Mouse (Mus musculus) Patski (cell line): ENCODE data around the gene Mapt. TPM values are rescaled to one million over a fixed set of nuclear protein-coding genes. Genes with fewer than 3 reads are reported as not detected.

Source experiments
- ATAC-seq: fragments of 100-300 bp; one replicate; pipeline ENCODE4 v1.8.0; 2021
- CTCF ChIA-PET: fragments of 350-600 bp; sonication (Branson Sonifier 250); formaldehyde crosslinking; loops from one replicate; lab custom pipeline; 2022; ENCODE audit warnings: inconsistent platforms; lab: Charles Lee
- POLR2A ChIA-PET: fragments of 350-600 bp; sonication (Branson Sonifier 250); formaldehyde crosslinking; loops from one replicate; lab custom pipeline; 2022; ENCODE audit warnings: antibody characterized with exemption, inconsistent platforms; lab: Charles Lee
- DNase-seq: peaks from one replicate; pipeline ENCODE4 v3.0.0-alpha.2; 2011; ENCODE audit warnings: low read depth, low spot score
- H3K27me3 ChIP-seq: fragments of 371-371 bp; one replicate; pipeline ENCODE4 v1.5.1; 2021
- CTCF ChIP-seq: fragments of 100-300 bp; IDR thresholded peaks from one replicate; pipeline ENCODE4 v1.5.1; 2021
- in situ Hi-C: fragments of 300-500 bp; cut with MboI; formaldehyde crosslinking; loops from 3 replicates; pipeline ENCODE4 v1.11.1; 2018; ENCODE audit warnings: low pct_unique_long_range_greater_than_20kb, mixed read lengths
- polyA plus RNA-seq: library from polyadenylated mRNA; unstranded; gene quantifications from one replicate; pipeline ENCODE4 v1.2.3, GENCODE M21; 2021

Mapt gene
- polyA plus RNA-seq, 1 experiment from 2014 or later: 27.2 TPM

GRCm38 (mm10) chr11:104318940-104319781, 88.0 kb downstream of the Mapt start:
- CTCF ChIA-PET: interaction anchor here (0.8 kb wide), 1 partner anchor 13 kb away, joined by 3 read pairs; no protein-coding TSS in a partner anchor

DNA sequence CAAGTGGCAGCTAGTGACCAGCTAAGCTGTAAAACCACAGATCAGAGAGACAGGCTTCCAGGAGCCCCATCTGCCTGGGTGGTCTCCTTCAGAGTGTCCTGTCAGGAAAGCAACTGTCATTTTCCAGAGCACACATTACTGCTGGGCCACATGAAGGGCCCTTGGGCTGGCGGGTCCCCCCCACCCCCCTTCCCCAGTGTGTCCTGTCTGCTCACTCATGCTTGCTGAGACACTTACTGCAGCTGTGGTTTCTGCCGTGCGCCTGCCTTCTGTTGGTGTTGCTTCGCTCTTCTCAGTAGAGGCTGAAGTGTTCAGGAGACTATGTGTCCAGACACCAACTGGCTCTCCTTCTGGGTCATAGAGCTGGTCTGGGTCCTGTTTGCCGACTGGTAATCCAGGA, 89.3 kb downstream of the Mapt start:
- TF ChIP-seq CTCF: no peak
- H3K27me3 ChIP-seq: no peaks in the 10 kb centered on the region
- POLR2A ChIA-PET: no interaction called here
- in situ Hi-C loops: loop anchor here (25.0 kb wide), 1 partner anchor 817 kb away; the partner anchor contains the start of genes Gm10842 and Mettl2
- DNase-seq (no peak), ATAC-seq (no peak)
- CTCF ChIA-PET: interaction anchor here (1.0 kb wide), 1 partner anchor 31 kb away, joined by 3 read pairs; no protein-coding TSS in a partner anchor

More at GRCm38 (mm10) chr11:104318940-104319781, 88.0 kb downstream of the Mapt start:
- ATAC-seq (peak; percentile 17), DNase-seq (no peak)
- no peak for TF ChIP-seq CTCF
- in situ Hi-C loops: loop anchor here (5.0 to 25.0 kb wide), 2 partner anchors 138 to 818 kb away; partner anchors contain the start of genes Gm10842 and Mettl2
- H3K27me3 ChIP-seq: no peaks in the 10 kb centered on the region
- POLR2A ChIA-PET: no interaction called here

GRCm38 (mm10) chr11:104322142-104322541, 91.0 kb downstream of the Mapt start:
- in situ Hi-C loops: loop anchor here (25.0 kb wide), 1 partner anchor 815 kb away; the partner anchor contains the start of genes Gm10842 and Mettl2
- H3K27me3 ChIP-seq: no peaks in the 10 kb centered on the region
- ATAC-seq (no peak), DNase-seq (no peak)
- TF ChIP-seq CTCF: no peak
- POLR2A ChIA-PET: no interaction called here
- CTCF ChIA-PET: interaction anchor here (1.3 kb wide), 1 partner anchor 10 kb away, joined by 4 read pairs; no protein-coding TSS in a partner anchor

GRCm38 (mm10) chr11:104327462-104327861, 96.3 kb downstream of the Mapt start:
- ChIA-PET CTCF (no interaction called here), POLR2A (no interaction called here)
- DNase-seq (no peak), ATAC-seq (no peak)
- no peaks in the 10 kb centered on the region for H3K27me3 ChIP-seq
- in situ Hi-C loops: no loop called here
- TF ChIP-seq CTCF: no peak

- in situ Hi-C loops: no loop called here
- H3K27me3 ChIP-seq: no peaks in the 10 kb centered on the region
- POLR2A ChIA-PET: no interaction called here
- no peak for DNase-seq
- CTCF ChIA-PET: no interaction called here
- TF ChIP-seq CTCF: no peak
- no peak for ATAC-seq
Measured at GRCm38 (mm10) chr11:104327946-104328345, 96.8 kb downstream of the Mapt start.

DNA sequence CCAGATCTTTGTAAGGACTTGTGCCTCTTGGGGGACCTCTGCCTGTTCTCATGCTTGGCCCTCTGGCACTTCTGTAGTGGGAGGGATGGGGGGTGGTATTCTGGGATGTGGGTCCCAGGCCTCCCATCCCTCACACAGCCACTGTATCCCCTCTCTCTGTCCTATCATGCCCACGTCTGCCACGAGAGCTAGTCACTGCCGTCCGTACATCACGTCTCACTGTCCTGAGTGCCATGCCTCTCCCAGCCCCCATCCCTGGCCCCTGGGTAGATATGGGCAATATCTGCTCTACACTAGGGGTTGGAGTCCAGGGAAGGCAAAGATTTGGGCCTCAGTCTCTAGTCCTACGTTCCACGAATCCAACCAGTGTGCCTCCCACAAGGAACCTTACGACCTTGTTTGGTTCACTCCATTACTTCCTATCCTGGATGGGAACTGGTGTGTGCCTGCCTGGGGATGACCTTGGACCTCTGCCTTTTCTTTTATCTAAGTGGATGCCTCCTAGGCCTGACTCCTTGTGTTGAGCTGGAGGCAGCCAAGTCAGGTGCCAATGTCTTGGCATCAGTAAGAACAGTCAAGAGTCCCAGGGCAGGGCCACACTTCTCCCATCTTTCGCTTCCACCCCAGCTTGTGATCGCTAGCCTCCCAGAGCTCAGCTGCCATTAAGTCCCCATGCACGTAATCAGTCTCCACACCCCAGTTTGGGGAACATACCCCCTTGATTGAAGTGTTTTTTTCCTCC, 98.2 kb downstream of the Mapt start:
- DNase-seq (no peak), ATAC-seq (no peak)
- H3K27me3 ChIP-seq: no peaks in the 10 kb centered on the region
- ChIA-PET CTCF (no interaction called here), POLR2A (no interaction called here)
- no peak for TF ChIP-seq CTCF
- in situ Hi-C loops: no loop called here

- ATAC-seq (no peak), DNase-seq (no peak)
- no peak for TF ChIP-seq CTCF
- in situ Hi-C loops: no loop called here
- H3K27me3 ChIP-seq: no peaks in the 10 kb centered on the region
- CTCF ChIA-PET: interaction anchor here (1.0 kb wide), 1 partner anchor 112 kb away, joined by 3 read pairs; no protein-coding TSS in a partner anchor
- POLR2A ChIA-PET: no interaction called here
Measured at GRCm38 (mm10) chr11:104330151-104330550, 99.0 kb downstream of the Mapt start.

GRCm38 (mm10) chr11:104331208-104331607, 100.0 kb downstream of the Mapt start:
- DNase-seq: no peak
- ChIA-PET POLR2A (no interaction called here), CTCF (interaction anchor here (0.7 to 1.5 kb wide), 4 partner anchors 10 to 125 kb away, joined by 3 to 4 read pairs (median 3); no protein-coding TSS in a partner anchor)
- no peak for TF ChIP-seq CTCF
- H3K27me3 ChIP-seq: no peaks in the 10 kb centered on the region
- in situ Hi-C loops: no loop called here
- no peak for ATAC-seq

DNA sequence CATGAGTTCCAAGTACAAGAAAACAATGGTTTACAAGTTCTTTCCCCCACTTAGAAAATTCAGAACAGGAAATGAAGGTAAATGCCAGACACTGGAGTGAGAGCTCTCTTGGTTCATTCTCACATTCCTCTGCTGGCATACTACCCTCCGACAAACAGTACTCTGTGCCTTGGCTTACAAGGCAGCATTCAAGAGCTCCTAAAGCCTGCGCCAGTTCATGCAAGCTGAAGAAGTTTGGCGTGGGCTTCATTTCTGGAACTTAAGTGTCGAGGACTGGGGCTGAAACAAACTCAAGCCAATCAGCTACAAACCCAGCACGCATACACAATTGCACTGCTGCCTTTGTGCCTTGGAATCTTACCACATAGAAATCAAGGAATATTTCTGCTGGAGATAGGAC, 100.9 kb downstream of the Mapt start:
- ChIA-PET POLR2A (no interaction called here), CTCF (interaction anchor here (0.7 to 1.5 kb wide), 4 partner anchors 10 to 124 kb away, joined by 3 to 4 read pairs (median 4); no protein-coding TSS in a partner anchor)
- TF ChIP-seq CTCF: no peak
- H3K27me3 ChIP-seq: no peaks in the 10 kb centered on the region
- in situ Hi-C loops: no loop called here
- no peak for ATAC-seq
- DNase-seq: no peak

- in situ Hi-C loops: no loop called here
- ATAC-seq (no peak), DNase-seq (no peak)
- H3K27me3 ChIP-seq: no peaks in the 10 kb centered on the region
- TF ChIP-seq CTCF: no peak
- ChIA-PET CTCF (interaction anchor here (0.9 kb wide), 1 partner anchor 9 kb away, joined by 3 read pairs; no protein-coding TSS in a partner anchor), POLR2A (no interaction called here)
Measured at GRCm38 (mm10) chr11:104334115-104334514, 102.9 kb downstream of the Mapt start.
